Mouse (Mus musculus) embryonic facial prominence, embryonic 10.5 days (tissue): ENCODE results near the gene Gm28557. TPM values are rescaled to one million over a fixed set of nuclear protein-coding genes. Genes with fewer than 3 reads are reported as not detected.
A peak's percentile ranks its signal among the peaks of the same experiment; 100 is the strongest.

Source experiments
- DNase-seq: peaks from one replicate; pipeline ENCODE4 v3.0.0-alpha.2; 2017; ENCODE audit warnings: low spot score
- H3K27ac ChIP-seq: fragments of 300-500 bp; sonication (generic); replicated peaks from 2 replicates; pipeline ENCODE4 v1.5.1; 2016; ENCODE audit warnings: mild to moderate bottlenecking
- H3K27me3 ChIP-seq: fragments of 300-500 bp; sonication (generic); replicated peaks from 2 replicates; pipeline ENCODE4 v1.6.1; 2016; ENCODE audit warnings: low read depth, mild to moderate bottlenecking; ENCODE audit not compliant: poor library complexity, severe bottlenecking
- H3K36me3 ChIP-seq: fragments of 300-500 bp; sonication (generic); replicated peaks from 2 replicates; pipeline ENCODE4 v1.6.1; 2016; ENCODE audit warnings: mild to moderate bottlenecking, moderate library complexity
- H3K4me1 ChIP-seq: fragments of 300-500 bp; sonication (generic); 2 replicates; pipeline ENCODE4 v1.6.1; 2016
- H3K4me3 ChIP-seq: fragments of 300-500 bp; sonication (generic); 2 replicates; pipeline ENCODE4 v1.5.1; 2016; ENCODE audit warnings: mild to moderate bottlenecking, moderate library complexity
- H3K9me3 ChIP-seq: fragments of 300-500 bp; sonication (generic); 2 replicates; pipeline ENCODE4 v1.6.1; 2016; ENCODE audit warnings: mild to moderate bottlenecking
- WGBS: fragments of 180-500 bp; shearing (Covaris S2); methylation state at CpG from one replicate; pipeline ENCODE4 v1.1.7; 2016; 5-methylcytosine and 5-hydroxymethylcytosine counted together
- polyA plus RNA-seq: library from polyadenylated mRNA; unstranded; fragments of >200 nt; fragmentation: Nextera tagmentation; extraction: Ambion mirVana; gene quantifications from 2 replicates; pipeline ENCODE4 v1.2.1, GENCODE M21; 2016

Gm28557 gene
- polyA plus RNA-seq, 1 experiment from 2014 or later, result 3.2 TPM

DNA sequence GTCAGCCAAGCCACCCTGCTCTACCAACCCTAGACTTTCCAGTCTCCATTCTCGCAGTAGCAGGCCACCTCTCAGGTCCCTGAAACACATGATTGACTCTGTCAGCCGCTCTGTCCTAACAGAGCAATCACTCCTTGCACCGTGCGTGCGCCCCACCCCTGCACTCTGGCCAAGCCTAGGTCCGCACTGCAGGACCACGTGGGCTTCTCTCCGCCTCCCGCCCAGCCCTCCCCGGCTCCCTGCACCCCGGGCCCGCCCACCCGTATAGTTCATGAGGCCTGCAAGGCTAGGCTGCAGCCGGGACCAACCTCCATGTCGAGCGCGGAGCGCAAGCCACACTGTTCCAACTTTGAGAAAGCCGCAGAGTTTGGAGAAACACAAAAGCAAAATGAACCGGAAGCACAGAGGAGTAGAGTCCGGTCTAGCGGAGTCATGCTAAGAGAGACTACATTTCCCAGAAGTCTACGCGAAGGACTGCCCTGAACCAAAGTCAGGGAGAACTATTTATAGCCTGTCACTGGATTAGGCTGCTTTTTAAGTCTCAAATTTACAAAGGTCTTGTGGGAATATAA, 27.2 kb downstream of the Gm28557 start:
- peaks cover 8% of the 10 kb centered on the region; the same call in 1 of the 2 replicates for H3K9me3 ChIP-seq
- H3K27ac ChIP-seq, result peak overlapping the region; percentile 93
- peaks cover 30% of the 10 kb centered on the region for H3K36me3 ChIP-seq
- H3K4me3 ChIP-seq, result peak overlapping the region; percentile 76
- H3K4me1 ChIP-seq, result peaks cover 7% of the 10 kb centered on the region; the same call in 1 of the 2 replicates
- under 1% methylated on average over 24 of the region's 24 CpGs for WGBS
- H3K27me3 ChIP-seq, result no peaks in the 10 kb centered on the region
- DNase-seq, result peak; percentile 88

DNA sequence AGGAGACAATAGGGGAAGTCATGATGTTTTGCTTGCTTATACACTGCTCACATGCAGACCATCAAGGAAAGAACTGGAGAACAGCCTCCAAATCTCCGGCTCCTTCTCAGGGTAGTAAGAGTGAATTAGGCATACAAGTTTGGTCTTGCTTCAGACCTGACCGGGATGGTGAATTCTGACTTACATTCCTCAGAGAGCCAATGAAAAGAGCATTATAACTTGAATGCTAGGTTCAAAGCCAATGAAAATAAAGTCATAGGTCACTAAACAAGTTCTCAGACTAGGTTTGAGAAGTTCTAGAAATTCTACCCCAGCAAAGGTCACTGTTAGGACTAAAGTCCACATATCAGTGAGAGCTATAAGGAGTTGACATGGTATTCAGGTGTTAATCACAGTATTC, 31.2 kb downstream of the Gm28557 start:
- H3K4me1 ChIP-seq, result peaks cover 7% of the 10 kb centered on the region; the same call in 1 of the 2 replicates
- peaks cover 32% of the 10 kb centered on the region; the same call in 1 of the 2 replicates for H3K9me3 ChIP-seq
- H3K27ac ChIP-seq, result no peak overlapping the region
- 92% methylated on average over 2 of the region's 2 CpGs for WGBS
- H3K36me3 ChIP-seq, result peaks cover 63% of the 10 kb centered on the region
- no peak overlapping the region for H3K4me3 ChIP-seq
- no peak for DNase-seq
- H3K27me3 ChIP-seq, result no peaks in the 10 kb centered on the region

DNA sequence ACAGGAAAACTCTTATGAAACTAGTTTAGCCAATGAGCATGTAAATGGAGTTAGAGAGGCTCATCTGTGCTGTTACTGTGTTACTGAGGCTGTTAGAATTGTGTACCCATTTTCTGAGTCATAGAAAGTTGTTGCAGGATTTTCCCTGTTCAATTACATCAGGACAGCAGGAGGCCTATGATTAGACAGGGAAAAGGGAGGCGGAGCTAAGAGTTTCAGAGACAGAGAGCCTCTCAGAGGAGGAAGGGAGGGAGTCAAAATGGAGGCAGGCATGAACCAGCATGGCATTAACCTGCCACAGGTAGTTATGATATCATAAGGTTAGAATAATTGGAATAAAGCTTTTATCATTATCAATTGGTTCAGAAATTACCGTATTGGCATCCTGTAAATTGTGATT, 35.6 kb downstream of the Gm28557 start:
- no peaks in the 10 kb centered on the region for H3K27me3 ChIP-seq
- H3K36me3 ChIP-seq, result peaks cover 93% of the 10 kb centered on the region
- no peak overlapping the region for H3K27ac ChIP-seq
- no peak overlapping the region for H3K4me3 ChIP-seq
- no peak for DNase-seq
- H3K4me1 ChIP-seq, result no peaks in the 10 kb centered on the region
- peaks cover 67% of the 10 kb centered on the region for H3K9me3 ChIP-seq
- 92% methylated on average over 2 of the region's 2 CpGs for WGBS

DNA sequence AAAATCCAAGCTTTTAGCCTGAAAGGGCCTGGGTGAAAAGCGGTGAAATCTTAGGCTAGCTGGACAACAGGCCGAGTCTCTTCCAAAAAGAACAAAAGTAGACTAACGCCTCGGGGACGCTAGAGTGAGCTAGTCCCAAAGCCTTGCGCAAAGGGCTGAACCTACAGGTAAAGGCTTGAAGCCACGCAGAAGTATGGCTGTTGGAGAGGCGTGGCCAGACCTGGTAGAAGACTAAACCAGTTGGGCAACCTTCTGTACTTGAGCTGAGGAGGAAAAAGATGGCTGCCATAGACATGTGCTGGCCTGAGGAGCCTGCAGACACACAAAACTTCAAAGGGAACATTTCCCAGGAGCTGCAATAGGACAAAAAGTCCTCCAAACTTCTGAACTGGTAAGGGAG, 43.0 kb downstream of the Gm28557 start:
- H3K27ac ChIP-seq, result no peak overlapping the region
- peaks cover 38% of the 10 kb centered on the region for H3K36me3 ChIP-seq
- peaks cover under 1% of the 10 kb centered on the region; the same call in 1 of the 2 replicates for H3K4me1 ChIP-seq
- DNase-seq, result no peak
- H3K9me3 ChIP-seq, result peaks cover 29% of the 10 kb centered on the region
- WGBS, result 88% methylated on average over 8 of the region's 8 CpGs
- no peak overlapping the region for H3K4me3 ChIP-seq
- H3K27me3 ChIP-seq, result no peaks in the 10 kb centered on the region

DNA sequence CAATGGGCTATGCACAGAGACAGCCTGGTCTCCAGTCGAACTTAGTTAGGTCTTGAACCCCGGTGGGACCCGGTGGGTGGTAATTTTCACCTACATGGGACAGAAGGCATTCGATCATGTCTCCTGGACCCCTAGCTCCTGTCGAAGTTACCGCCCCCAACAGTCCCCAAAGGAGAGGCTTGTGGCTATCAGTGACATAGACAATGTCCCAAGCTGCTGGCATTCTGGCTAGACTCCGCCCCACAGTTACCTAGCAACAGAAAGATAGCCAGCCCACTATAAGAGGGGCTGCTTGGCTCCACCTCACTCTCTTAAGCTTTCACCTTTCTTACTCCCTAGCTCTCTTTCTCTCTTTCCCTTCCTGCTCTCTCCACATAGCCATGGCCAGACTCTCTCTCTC, 46.0 kb downstream of the Gm28557 start:
- WGBS, result 60% methylated on average over 7 of the region's 7 CpGs

DNA sequence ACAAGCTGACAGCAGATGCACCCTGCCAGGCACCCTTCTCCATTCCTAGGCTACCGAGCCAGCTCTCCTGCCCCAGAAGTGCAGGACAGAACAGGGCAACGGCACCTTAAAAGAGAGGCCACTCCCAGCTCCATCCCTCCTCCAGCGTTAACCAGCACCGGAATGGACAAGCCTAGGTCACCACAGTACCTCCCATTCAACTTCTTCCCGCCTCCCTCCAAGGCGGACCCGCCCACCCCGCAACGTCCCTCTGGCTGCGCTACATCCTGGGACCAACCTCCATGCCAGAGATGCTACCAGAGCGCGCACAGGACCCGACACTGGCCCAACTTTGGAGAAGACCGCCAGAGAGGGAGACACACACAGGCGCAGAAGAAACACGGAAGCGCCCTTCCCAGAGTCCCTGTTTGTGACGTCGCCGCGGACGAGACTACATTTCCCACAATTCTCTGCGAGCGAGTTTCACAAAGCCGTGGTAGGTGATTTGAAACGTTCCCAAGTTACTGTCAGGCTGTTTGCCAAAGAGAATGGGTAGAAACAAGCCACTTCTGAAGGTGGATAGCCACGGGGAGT, 47.5 kb downstream of the Gm28557 start, which contains the start of gene Zfp712:
Gene Zfp712 (minus strand): TSS at position 385 of the 573 bp plus-strand sequence.
- under 1% methylated on average over 27 of the region's 27 CpGs for WGBS
- 0 out of 2 replicates have a peak, but pooled peaks cover 4% of the 10 kb centered on the region for H3K9me3 ChIP-seq
- peak; percentile 89 for DNase-seq
- peak within 1 kb of the TSS; percentile 68 for H3K4me3 ChIP-seq
- H3K36me3 ChIP-seq, result peaks cover 3% of the 10 kb centered on the region; the same call in 1 of the 2 replicates
- H3K27ac ChIP-seq, result peak within 1 kb of the TSS; percentile 85
- no peaks in the 10 kb centered on the region for H3K27me3 ChIP-seq
- H3K4me1 ChIP-seq, result peaks cover 6% of the 10 kb centered on the region; the same call in 1 of the 2 replicates

More for the DNA sequence above, 46.0 kb downstream of the Gm28557 start:
- Histone ChIP-seq H3K27ac (no peak overlapping the region), H3K9me3 (peaks cover 7% of the 10 kb centered on the region; the same call in 1 of the 2 replicates), H3K4me1 (peaks cover 6% of the 10 kb centered on the region; the same call in 1 of the 2 replicates), H3K4me3 (no peak overlapping the region), H3K36me3 (peaks cover 9% of the 10 kb centered on the region), H3K27me3 (no peaks in the 10 kb centered on the region)
- no peak for DNase-seq

DNA sequence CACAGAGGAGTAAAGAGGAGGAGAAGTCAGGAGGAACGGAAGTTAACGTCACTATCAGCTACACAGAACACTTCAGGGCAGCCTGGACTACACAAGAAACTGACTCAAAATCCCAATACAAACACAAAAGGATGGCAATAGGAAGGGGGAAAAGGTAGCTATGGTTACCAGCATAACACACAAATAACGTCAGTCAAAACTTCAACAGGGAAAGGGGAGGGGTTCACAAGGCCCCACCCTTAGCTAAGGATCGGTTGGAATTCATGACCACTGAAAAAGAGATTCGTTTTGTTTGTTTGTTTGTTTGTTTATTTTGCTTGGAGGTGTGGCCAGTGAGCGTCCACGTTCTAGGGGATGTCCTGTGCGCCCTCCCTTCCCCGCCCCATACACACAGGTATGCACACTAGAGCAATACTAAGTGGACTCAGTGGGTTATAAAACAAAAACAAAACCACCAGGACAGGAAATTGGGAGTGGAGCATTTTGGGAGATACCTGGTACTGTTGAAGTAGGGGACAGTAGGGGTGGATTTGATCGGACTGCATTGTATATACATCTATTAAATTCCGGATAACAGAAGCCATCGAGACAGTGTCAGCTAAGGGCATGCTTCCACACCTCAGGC, 48.1 kb downstream of the Gm28557 start:
- Histone ChIP-seq H3K9me3 (0 out of 2 replicates have a peak, but pooled peaks cover 4% of the 10 kb centered on the region), H3K27ac (peak overlapping the region; percentile 85), H3K4me1 (peaks cover 6% of the 10 kb centered on the region; the same call in 1 of the 2 replicates), H3K36me3 (no peaks in the 10 kb centered on the region; the same call in 1 of the 2 replicates), H3K4me3 (peak overlapping the region; percentile 68), H3K27me3 (no peaks in the 10 kb centered on the region)
- DNase-seq, result no peak
- WGBS, result 4% methylated on average over 12 of the region's 12 CpGs

Other genes with a start within 250 kb of the Gm28557 start
- gene Gm10767, start 203.7 kb downstream of the Gm28557 start, polyA plus RNA-seq, result 1.3 and 1.5 TPM in 2 replicates
- gene Zfp712, start 47.4 kb downstream of the Gm28557 start, polyA plus RNA-seq, result 3.4 and 3.6 TPM in 2 replicates
- gene Zfp708, start 10.6 kb downstream of the Gm28557 start, polyA plus RNA-seq, result 6.0 and 6.3 TPM in 2 replicates
- gene Rslcan18, start 7.7 kb upstream of the Gm28557 start, polyA plus RNA-seq, result 0.23 and 0.29 TPM in 2 replicates
- gene Zfp759, start 13.1 kb upstream of the Gm28557 start, polyA plus RNA-seq, result 1.7 and 2.6 TPM in 2 replicates
- 7.4 and 7.5 TPM in 2 replicates for gene Rsl1, start 64.6 kb upstream of the Gm28557 start, polyA plus RNA-seq
- gene Zfp455, start 85.9 kb upstream of the Gm28557 start, polyA plus RNA-seq, result 1.1 and 1.3 TPM in 2 replicates
- 1.2 and 1.6 TPM in 2 replicates for gene Zfp458, start 169.9 kb upstream of the Gm28557 start, polyA plus RNA-seq
- gene Zfp457, start 197.9 kb upstream of the Gm28557 start, polyA plus RNA-seq, result 0.32 and 0.62 TPM in 2 replicates
- 1.5 and 1.8 TPM in 2 replicates for gene Zfp595, start 224.0 kb upstream of the Gm28557 start, polyA plus RNA-seq